Mouse (Mus musculus) limb, embryonic 13.5 days (tissue): ENCODE measurements around the gene Grik4. TPM values are rescaled to one million over a fixed set of nuclear protein-coding genes. Genes with fewer than 3 reads are reported as not detected.

Source experiments
- ATAC-seq: fragments of 200-750 bp; cut with Nextera tagmentation; 2 replicates; pipeline ENCODE4 v1.8.0; 2017; ENCODE audit warnings: low read depth, moderate number of reproducible peaks, moderate TSS enrichment; ENCODE audit not compliant: low FRiP score
- H3K27ac ChIP-seq: fragments of 300-500 bp; sonication (generic); 2 replicates; pipeline ENCODE4 v1.5.1; 2015; ENCODE audit warnings: inconsistent platforms, mild to moderate bottlenecking, moderate library complexity
- H3K27me3 ChIP-seq: fragments of 300-500 bp; sonication (generic); 2 replicates; pipeline ENCODE4 v1.6.1; 2015; ENCODE audit warnings: mild to moderate bottlenecking, inconsistent platforms
- H3K36me3 ChIP-seq: fragments of 300-500 bp; sonication (generic); 2 replicates; pipeline ENCODE4 v1.6.1; 2015; ENCODE audit warnings: inconsistent platforms, mild to moderate bottlenecking, moderate library complexity
- H3K4me1 ChIP-seq: fragments of 300-500 bp; sonication (generic); 2 replicates; pipeline ENCODE4 v1.6.1; 2015; ENCODE audit warnings: inconsistent platforms
- H3K4me2 ChIP-seq: fragments of 300-500 bp; sonication (generic); replicated peaks from 2 replicates; pipeline ENCODE4 v1.6.1; 2015; ENCODE audit warnings: inconsistent platforms, mild to moderate bottlenecking, moderate library complexity
- H3K4me3 ChIP-seq: fragments of 300-500 bp; sonication (generic); 2 replicates; pipeline ENCODE4 v1.5.1; 2015; ENCODE audit warnings: moderate library complexity, mild to moderate bottlenecking, inconsistent platforms
- H3K9ac ChIP-seq: fragments of 300-500 bp; sonication (generic); 2 replicates; pipeline ENCODE4 v1.6.1; 2015; ENCODE audit warnings: mild to moderate bottlenecking, inconsistent platforms
- H3K9me3 ChIP-seq: fragments of 300-500 bp; sonication (generic); 2 replicates; pipeline ENCODE4 v1.6.1; 2016; ENCODE audit warnings: inconsistent platforms
- WGBS: fragments of 180-500 bp; shearing (Covaris S2); methylation state at CpG from one replicate; pipeline ENCODE4 v1.1.7; 2015; 5-methylcytosine and 5-hydroxymethylcytosine counted together
- polyA plus RNA-seq: library from polyadenylated mRNA; unstranded; fragments of >200 nt; fragmentation: Nextera tagmentation; extraction: Ambion mirVana; gene quantifications from 2 replicates; pipeline ENCODE4 v1.2.1, GENCODE M21; 2015

Grik4 gene
- polyA plus RNA-seq, 1 experiment from 2014 or later: 2.7 TPM

DNA sequence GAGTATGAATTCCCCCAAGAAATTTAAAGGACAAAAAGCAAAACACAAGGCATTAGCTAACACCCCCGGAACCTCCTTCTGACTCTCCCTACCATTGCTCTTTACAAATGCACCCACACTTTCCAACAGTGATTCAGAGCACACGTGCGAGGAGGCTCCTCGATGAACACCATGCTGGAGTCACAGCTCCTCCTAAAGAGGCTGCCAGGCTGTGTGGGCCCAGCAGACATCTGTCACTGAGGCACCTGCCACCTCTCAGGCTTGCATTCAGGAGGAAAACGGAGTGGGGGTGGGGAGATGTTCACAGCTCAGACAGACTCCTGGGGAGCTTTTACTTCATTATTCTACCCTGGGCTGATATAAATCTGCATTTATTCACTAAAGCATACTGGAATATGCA, 301.5 kb downstream of the Grik4 start:
- no peak overlapping the region for H3K27ac ChIP-seq
- no peaks in the 10 kb centered on the region for H3K36me3 ChIP-seq
- peaks cover 11% of the 10 kb centered on the region for H3K4me1 ChIP-seq
- H3K27me3 ChIP-seq: peaks cover 14% of the 10 kb centered on the region
- H3K9ac ChIP-seq: no peak overlapping the region
- WGBS: 47% methylated on average over 5 of the region's 5 CpGs
- H3K4me2 ChIP-seq: no peak overlapping the region
- no peaks in the 10 kb centered on the region for H3K9me3 ChIP-seq
- ATAC-seq: no peak
- no peak overlapping the region for H3K4me3 ChIP-seq

DNA sequence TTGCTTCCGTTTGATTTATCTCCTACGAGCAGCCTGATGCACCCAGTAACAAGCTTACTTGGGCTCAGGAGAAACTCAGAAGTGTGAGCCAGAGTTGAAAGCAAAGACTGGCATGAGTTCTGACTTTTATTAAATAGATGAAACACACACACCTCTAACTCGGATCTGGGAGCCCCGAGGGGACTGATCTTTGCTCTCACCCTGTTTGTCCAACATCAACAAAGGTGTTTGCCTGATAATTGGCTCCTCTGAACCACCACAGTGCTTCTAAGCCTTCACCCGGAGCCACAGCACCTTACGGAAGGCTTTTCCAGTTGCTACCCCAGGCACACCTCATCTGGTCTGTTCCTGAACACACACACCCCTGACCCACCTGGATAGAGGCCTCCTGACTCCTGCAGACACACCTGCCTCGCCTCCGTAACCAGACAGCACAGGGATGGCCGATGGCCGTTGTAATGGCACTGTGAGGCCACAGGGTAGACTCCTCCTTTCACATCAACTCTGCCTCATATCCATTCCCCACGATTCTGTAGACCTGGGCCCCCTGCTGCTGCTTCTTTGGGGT, 302.7 kb downstream of the Grik4 start:
- H3K4me2 ChIP-seq: no peak overlapping the region
- H3K9ac ChIP-seq: no peak overlapping the region
- no peaks in the 10 kb centered on the region for H3K36me3 ChIP-seq
- H3K9me3 ChIP-seq: no peaks in the 10 kb centered on the region
- no peak overlapping the region for H3K4me3 ChIP-seq
- H3K4me1 ChIP-seq: peaks cover 6% of the 10 kb centered on the region
- ATAC-seq: no peak
- H3K27me3 ChIP-seq: peaks cover 13% of the 10 kb centered on the region
- WGBS: 67% methylated on average over 11 of the region's 11 CpGs
- no peak overlapping the region for H3K27ac ChIP-seq

DNA sequence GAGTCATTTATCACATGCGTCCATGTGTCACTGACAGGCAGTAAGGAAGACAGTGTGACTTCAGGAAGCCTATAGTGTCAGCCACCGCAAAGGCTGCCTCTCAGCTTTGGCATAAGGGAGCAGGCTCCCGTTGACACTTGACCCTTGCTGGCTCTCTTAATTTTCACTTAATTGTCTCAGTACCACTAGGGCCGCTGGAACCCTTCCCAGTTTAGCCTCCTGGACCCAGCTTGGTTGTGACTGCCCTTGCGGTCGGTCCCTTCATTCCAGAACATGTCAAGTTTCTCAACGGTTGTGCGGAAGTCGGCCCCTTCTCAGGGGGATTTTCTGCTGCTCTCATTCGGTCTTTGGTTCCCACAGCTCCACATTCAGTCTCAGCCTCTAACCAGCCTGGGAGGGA, 307.8 kb downstream of the Grik4 start:
- no peaks in the 10 kb centered on the region for H3K9me3 ChIP-seq
- H3K36me3 ChIP-seq: no peaks in the 10 kb centered on the region
- no peaks in the 10 kb centered on the region for H3K4me1 ChIP-seq
- H3K4me2 ChIP-seq: no peak overlapping the region
- peaks cover 7% of the 10 kb centered on the region; the same call in 1 of the 2 replicates for H3K27me3 ChIP-seq
- ATAC-seq: no peak
- no peak overlapping the region for H3K4me3 ChIP-seq
- WGBS: 64% methylated on average over 10 of the region's 10 CpGs
- H3K9ac ChIP-seq: no peak overlapping the region
- H3K27ac ChIP-seq: no peak overlapping the region

DNA sequence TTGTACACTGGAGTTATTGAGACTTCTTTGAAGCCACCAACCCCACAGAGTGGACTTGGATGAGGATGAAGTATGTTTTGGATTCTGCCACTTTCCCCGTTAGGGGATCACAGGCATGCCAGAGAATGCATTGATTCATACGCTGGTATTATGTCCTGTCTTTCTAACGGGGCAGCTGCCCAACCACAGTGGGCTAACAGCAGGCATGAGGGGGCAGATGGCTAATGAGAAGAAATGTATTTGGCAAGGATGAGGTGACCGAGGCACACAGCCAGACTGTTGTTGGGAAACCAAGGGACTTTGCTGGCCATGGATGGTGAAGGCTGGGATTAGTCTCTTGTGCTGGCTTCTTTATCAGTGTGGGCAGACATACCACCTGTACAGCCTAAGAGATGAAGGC, 312.8 kb downstream of the Grik4 start:
- Histone ChIP-seq H3K27ac (no peak overlapping the region), H3K9ac (no peak overlapping the region), H3K4me1 (peaks cover 11% of the 10 kb centered on the region), H3K9me3 (no peaks in the 10 kb centered on the region), H3K27me3 (0 out of 2 replicates have a peak, but pooled peaks cover 3% of the 10 kb centered on the region), H3K4me3 (no peak overlapping the region), H3K4me2 (no peak overlapping the region), H3K36me3 (no peaks in the 10 kb centered on the region)
- ATAC-seq: no peak
- WGBS: 85% methylated on average over 4 of the region's 4 CpGs

DNA sequence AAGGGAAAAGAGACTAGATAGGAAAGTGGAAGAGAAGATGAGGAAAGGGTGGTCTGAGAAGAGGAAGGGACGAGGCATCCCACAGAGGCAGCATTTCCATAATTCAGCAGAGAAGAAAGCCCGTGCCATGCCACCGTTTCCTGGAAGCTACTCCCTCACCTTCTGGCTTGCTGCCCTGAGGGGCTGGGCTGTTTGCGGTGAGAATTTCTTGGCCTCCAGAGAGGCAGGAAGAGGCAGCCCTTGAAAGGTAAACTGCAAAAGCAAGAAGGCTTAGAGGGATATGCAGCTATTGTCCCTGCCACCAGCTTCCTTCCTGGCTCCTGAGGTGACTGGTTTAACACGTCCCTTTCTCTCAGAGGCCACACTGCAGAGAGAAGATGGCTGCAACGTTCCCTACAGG, 316.7 kb downstream of the Grik4 start:
- no peaks in the 10 kb centered on the region for H3K36me3 ChIP-seq
- no peak for ATAC-seq
- no peak overlapping the region for H3K4me3 ChIP-seq
- WGBS: 8% methylated on average over 6 of the region's 6 CpGs
- H3K27ac ChIP-seq: no peak overlapping the region
- H3K4me2 ChIP-seq: no peak overlapping the region
- 0 out of 2 replicates have a peak, but pooled peaks cover 3% of the 10 kb centered on the region for H3K27me3 ChIP-seq
- no peak overlapping the region for H3K9ac ChIP-seq
- H3K9me3 ChIP-seq: no peaks in the 10 kb centered on the region
- H3K4me1 ChIP-seq: peaks cover 11% of the 10 kb centered on the region

DNA sequence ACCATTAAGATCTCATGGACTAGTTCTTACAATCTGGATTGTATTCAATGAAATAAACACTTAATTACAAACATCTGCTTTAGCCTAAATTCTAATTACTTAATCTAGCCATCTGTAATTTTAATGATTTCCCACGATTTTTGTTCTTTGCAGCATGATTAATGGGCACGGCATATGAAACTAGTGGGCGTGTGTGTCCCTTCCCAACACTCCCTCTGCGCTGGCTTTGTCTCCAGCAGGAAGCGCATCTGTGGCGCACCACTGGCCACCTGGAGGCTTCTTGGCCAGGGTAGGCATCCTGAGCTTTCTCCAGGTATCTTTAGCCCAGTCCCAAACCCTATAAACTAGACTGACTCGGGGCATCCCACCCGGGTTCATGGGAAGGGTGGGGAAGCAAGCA, 317.1 kb downstream of the Grik4 start:
- Histone ChIP-seq H3K27me3 (0 out of 2 replicates have a peak, but pooled peaks cover 3% of the 10 kb centered on the region), H3K4me3 (no peak overlapping the region), H3K4me2 (no peak overlapping the region), H3K27ac (no peak overlapping the region), H3K4me1 (peaks cover 11% of the 10 kb centered on the region), H3K36me3 (no peaks in the 10 kb centered on the region), H3K9ac (no peak overlapping the region), H3K9me3 (no peaks in the 10 kb centered on the region)
- ATAC-seq: no peak
- 34% methylated on average over 8 of the region's 8 CpGs for WGBS

DNA sequence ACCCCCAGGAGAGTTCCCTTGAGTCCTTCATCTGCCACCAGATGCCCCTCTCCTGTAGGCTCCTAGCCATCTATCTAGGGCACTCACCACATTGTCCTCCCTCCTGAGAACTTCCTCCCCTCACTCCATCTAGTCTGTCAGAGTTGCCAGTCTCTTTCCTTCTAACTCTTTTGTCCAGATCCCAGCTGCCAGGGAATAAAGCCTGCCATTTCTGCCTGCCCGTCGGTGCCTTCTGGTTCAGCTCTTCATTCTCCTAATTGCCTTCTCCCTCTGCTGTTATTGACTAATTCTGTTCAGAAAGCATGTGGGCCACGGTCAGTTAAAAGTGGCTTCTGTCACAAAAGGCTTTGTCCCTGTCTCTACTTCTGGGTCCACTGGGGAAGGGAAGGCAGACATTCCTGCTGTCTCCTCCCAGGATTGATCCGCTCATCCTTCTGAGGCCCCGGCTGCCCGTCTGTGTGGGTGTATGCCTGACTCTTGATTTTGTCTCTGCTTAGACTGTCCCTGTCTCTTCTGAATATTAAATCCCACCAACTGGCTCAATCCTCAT, 318.0 kb downstream of the Grik4 start:
- Histone ChIP-seq H3K27ac (no peak overlapping the region), H3K9ac (no peak overlapping the region), H3K4me2 (no peak overlapping the region), H3K36me3 (no peaks in the 10 kb centered on the region), H3K9me3 (no peaks in the 10 kb centered on the region), H3K4me3 (no peak overlapping the region), H3K27me3 (0 out of 2 replicates have a peak, but pooled peaks cover 3% of the 10 kb centered on the region), H3K4me1 (peaks cover 11% of the 10 kb centered on the region)
- ATAC-seq: no peak
- 48% methylated on average over 6 of the region's 6 CpGs for WGBS

DNA sequence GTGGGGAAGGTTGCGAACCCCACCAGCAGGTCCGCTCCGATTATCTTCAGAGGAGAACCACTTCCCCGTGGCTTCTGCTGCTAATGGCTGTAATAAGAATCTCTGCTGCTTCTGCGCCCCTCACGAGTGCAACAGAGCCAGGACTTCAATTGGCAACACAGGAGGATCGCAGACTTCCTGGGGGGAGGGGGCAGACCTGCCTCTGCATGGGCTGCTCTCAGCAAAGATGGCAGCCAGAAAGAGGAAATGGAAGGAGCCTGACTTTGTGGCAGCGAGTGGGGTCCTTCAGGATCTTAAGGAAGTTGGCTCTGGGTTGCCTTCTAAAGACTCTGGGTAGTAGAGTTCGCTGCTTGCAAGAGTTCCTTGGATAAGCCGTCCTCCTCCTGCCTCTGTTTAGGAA, 329.9 kb downstream of the Grik4 start:
- Histone ChIP-seq H3K9ac (no peak overlapping the region), H3K4me1 (peaks cover 16% of the 10 kb centered on the region), H3K36me3 (no peaks in the 10 kb centered on the region), H3K9me3 (no peaks in the 10 kb centered on the region), H3K27me3 (no peaks in the 10 kb centered on the region), H3K4me2 (no peak overlapping the region), H3K27ac (no peak overlapping the region), H3K4me3 (no peak overlapping the region)
- ATAC-seq: no peak
- 52% methylated on average over 10 of the region's 10 CpGs for WGBS

DNA sequence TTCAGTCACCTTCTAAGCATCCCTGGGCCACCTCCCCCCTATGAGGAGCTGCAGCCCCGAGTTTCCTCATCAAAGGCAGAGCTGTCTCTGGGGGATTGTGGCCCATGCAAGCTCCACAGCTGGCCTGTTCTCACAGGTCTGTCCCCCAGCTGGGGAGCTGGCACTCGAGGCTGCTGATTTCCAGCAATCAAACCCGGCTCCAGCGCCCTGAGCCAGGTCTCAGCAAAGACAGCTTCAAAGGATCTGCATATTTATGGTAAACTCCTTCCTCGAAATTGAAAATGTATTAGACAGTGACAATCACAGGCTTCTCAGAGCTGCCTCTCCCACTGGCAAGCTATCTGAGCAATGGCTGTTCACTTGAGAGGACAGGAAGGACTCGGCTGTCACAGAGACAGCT, 330.5 kb downstream of the Grik4 start:
- Histone ChIP-seq H3K36me3 (no peaks in the 10 kb centered on the region), H3K4me1 (peaks cover 16% of the 10 kb centered on the region), H3K27me3 (no peaks in the 10 kb centered on the region), H3K9ac (no peak overlapping the region), H3K4me2 (no peak overlapping the region), H3K4me3 (no peak overlapping the region), H3K27ac (no peak overlapping the region), H3K9me3 (no peaks in the 10 kb centered on the region)
- no peak for ATAC-seq
- 22% methylated on average over 6 of the region's 6 CpGs for WGBS

DNA sequence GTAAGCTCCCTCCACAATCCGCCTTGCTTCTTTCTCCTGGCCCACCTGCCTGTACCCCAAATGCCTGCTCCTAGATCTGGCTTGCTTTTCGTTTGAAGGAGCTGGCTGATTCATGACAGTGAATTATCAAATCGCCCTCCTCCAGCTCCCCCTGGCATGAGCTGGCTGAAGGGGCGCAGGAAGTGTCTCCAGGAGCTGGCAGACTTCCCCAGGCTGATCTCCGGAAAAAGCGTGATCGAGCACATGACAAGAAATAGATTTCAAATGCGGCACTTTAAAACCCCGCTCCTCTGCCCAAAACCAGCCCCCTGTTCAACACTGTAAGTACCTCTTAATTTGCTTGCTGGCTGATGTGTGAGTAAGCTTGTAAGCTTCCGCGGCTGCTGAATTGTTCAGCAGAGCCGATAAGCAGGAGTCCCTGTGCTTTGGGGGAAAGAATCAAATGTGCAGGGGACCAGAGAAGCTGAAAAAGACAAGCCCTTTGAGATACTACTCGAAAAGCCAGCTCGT, 331.8 kb downstream of the Grik4 start:
- Histone ChIP-seq H3K4me3 (no peak overlapping the region), H3K36me3 (no peaks in the 10 kb centered on the region), H3K27me3 (no peaks in the 10 kb centered on the region), H3K27ac (no peak overlapping the region), H3K4me2 (no peak overlapping the region), H3K9me3 (no peaks in the 10 kb centered on the region), H3K4me1 (peaks cover 16% of the 10 kb centered on the region), H3K9ac (no peak overlapping the region)
- WGBS: 67% methylated on average over 14 of the region's 14 CpGs
- ATAC-seq: no peak

DNA sequence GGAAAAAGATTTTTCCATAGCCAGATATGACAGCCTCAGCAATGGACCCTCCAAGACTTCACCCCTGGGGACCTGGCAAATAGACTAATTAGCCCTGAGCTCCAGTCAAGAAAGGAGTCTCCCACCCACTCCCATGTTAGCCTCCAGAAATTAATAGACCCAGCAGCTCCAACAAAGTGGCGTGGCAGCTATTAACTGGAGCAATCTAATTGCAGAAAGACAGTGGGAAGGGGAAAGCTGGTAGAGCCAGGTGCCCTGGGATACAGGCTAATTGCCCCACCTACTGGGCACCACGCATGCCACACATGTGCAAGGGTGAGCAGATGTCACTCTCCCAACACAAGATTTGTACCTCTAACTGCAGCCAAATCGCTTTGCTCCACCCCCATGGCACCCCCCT, 342.8 kb downstream of the Grik4 start:
- H3K4me2 ChIP-seq: no peak overlapping the region
- no peaks in the 10 kb centered on the region for H3K27me3 ChIP-seq
- H3K9me3 ChIP-seq: no peaks in the 10 kb centered on the region
- H3K36me3 ChIP-seq: no peaks in the 10 kb centered on the region
- WGBS: 29% methylated on average over 3 of the region's 3 CpGs
- no peak overlapping the region for H3K27ac ChIP-seq
- H3K4me3 ChIP-seq: no peak overlapping the region
- peaks cover 11% of the 10 kb centered on the region for H3K4me1 ChIP-seq
- no peak overlapping the region for H3K9ac ChIP-seq
- no peak for ATAC-seq

DNA sequence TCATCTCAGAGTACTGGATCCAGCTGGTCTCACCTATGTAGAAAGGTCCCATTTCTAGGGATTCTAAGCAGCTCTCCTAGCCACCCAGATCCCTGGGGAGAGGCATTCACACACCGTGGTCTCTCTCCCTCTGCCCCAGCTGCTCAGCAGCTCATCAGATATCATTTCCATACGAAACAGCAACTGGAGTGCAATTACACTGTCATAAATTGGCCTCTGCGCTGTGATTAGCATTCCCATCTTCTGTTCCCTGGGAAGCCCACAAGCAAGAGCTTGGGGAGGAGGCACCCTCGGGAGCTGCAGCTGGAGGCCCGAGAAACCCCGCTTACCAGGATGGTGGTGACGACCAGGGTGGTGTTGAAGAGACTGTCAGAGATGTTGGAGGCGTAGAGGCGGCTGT, 346.8 kb downstream of the Grik4 start:
- Histone ChIP-seq H3K9me3 (no peaks in the 10 kb centered on the region), H3K36me3 (no peaks in the 10 kb centered on the region), H3K4me1 (peaks cover 11% of the 10 kb centered on the region), H3K9ac (no peak overlapping the region), H3K27ac (no peak overlapping the region), H3K4me3 (no peak overlapping the region), H3K4me2 (no peak overlapping the region), H3K27me3 (no peaks in the 10 kb centered on the region)
- no peak for ATAC-seq
- WGBS: 65% methylated on average over 9 of the region's 9 CpGs

DNA sequence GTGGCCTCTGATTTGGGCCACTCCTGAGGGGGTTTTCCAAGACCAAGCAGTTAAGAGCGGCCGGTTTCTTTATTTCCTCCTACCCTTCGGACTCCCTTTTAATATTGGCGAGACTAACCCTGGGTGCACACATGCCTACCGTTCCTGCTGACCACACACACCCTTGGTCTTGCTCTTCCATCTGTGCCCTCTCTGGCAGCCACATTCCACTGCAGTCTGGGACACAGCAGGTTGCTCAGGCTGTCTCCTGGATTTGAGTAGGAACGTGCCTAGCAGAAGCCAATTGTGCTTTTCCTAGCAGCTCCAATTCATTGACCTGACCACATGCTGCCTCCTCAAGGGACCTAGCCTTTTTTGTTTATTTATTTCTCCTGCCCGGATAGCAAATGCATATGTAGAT, 365.8 kb downstream of the Grik4 start:
- Histone ChIP-seq H3K4me1 (peaks cover 2% of the 10 kb centered on the region; the same call in 1 of the 2 replicates), H3K4me3 (no peak overlapping the region), H3K4me2 (no peak overlapping the region), H3K9ac (no peak overlapping the region), H3K27me3 (peaks cover 11% of the 10 kb centered on the region; the same call in 1 of the 2 replicates), H3K36me3 (no peaks in the 10 kb centered on the region), H3K9me3 (no peaks in the 10 kb centered on the region), H3K27ac (no peak overlapping the region)
- no peak for ATAC-seq
- WGBS: 72% methylated on average over 7 of the region's 7 CpGs
